Mouse (Mus musculus): ENCODE measurements at regions not wholly inside any gene's neighbourhood (a gene's known extent, or its start where the extent isn't known, plus 50 kb on each side); places are given as distances from the start of the nearest gene placed in this dataset.

DNA sequence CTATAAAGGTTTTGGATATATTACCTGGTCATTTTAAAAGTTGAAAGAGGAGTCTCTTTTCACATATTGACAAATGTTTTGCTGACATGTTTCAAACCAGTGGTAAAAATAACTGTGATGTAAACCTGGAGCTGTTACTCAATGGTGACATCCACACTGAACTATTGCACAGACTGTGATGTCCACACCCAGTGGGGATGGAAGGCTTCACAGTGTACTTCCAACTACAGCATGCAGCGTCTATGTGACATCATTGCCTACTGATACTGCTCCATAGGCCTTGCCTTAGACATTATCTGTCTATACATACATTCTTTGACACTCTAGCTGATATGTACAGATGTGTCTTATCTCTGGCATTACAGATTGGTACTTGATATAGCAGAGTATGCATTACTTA is 120.1 kb upstream of the Rbms1 start:
- dilution Hi-C loops (cut with MboI; ENCODE audit: extremely low pct_ligation_motif_present, extremely low pct_unique_long_range_greater_than_20kb, low sequenced_read_pairs), result no loop called here
- TF ChIP-seq SIN3A (IDR thresholded peaks at IDR 0.05; ENCODE audit: low read length), result no peak
- no peak for TF ChIP-seq TCF12 (IDR thresholded peaks at IDR 0.05; ENCODE audit: low read depth, low read length)
- no peak for TF ChIP-seq ZMIZ1 (IDR thresholded peaks at IDR 0.05; ENCODE audit: low read depth, low read length)
- no peak for TF ChIP-seq TBP (conservative IDR thresholded peaks at IDR 0.05; ENCODE audit: low read depth, low read length)
- no peak for TF ChIP-seq ELF1 (IDR thresholded peaks at IDR 0.05; ENCODE audit: low read depth, low read length)
- TF ChIP-seq JUND (conservative IDR thresholded peaks at IDR 0.05; ENCODE audit: low read depth, low read length), result no peak
- TF ChIP-seq EP300 (IDR thresholded peaks at IDR 0.05; ENCODE audit: low read length), result no peak
- TF ChIP-seq NELFE (IDR thresholded peaks at IDR 0.05; ENCODE audit: low read depth, low read length), result no peak

DNA sequence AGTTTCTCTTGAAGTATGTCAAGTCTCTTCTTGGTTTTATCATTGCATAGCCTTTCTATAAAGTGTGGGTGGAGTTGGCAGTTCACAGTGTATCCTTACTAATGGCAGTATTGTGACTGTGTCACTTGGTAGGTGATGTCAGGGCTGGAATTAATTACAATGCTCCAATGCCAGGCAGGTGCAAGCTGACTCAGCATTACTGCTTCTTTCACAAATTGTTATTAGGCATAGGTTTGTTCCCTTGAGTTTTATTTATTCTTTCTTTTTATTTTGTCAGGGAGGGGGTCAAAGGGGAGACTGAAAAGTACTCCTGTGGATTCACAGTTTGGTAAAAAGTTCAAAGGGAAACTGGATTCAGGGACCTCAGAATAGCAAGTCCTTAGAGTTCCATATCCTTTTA is 119.6 kb upstream of the Rbms1 start:
- H3K9me3 ChIP-seq (replicated peaks; ENCODE audit: low read length), result no peaks in the 10 kb centered on the region
- no peak for DNase-seq (ENCODE audit: extremely low read depth)
- no peak overlapping the region for H3K9ac ChIP-seq (ENCODE audit: insufficient read depth, low read depth)
- no peak overlapping the region for H3K27ac ChIP-seq (ENCODE audit: insufficient read depth, low read depth)
- no peaks in the 10 kb centered on the region for H3K36me3 ChIP-seq (replicated peaks in 1 of 2; ENCODE audit: control insufficient read depth in 1 of 2, insufficient read depth in 1 of 2, low read length in 1 of 2)
- in situ Hi-C loops (cut with MboI; ENCODE audit: low pct_ligation_motif_present, low pct_unique_long_range_greater_than_20kb, low sequenced_read_pairs), result no loop called here
- H3K4me1 ChIP-seq (ENCODE audit: control insufficient read depth in 1 of 2, insufficient read depth in 2 of 2), result no peaks in the 10 kb centered on the region
- no peak for TF ChIP-seq CHD2 (IDR thresholded peaks at IDR 0.05; ENCODE audit: low read length)
- peak; percentile 52; the same call in 1 of the 2 replicates for TF ChIP-seq MAFK (IDR thresholded peaks at IDR 0.05; ENCODE audit: insufficient replicate concordance, low read length)
- H3K4me3 ChIP-seq (replicated peaks in 1 of 3; ENCODE audit: low read depth in 2 of 3, low read length in 2 of 3, poor library complexity in 1 of 3), result no peak overlapping the region
- H3K4me2 ChIP-seq (ENCODE audit: insufficient read depth, low read depth, poor library complexity, severe bottlenecking), result no peak overlapping the region
- H3K27me3 ChIP-seq (replicated peaks), result no peaks in the 10 kb centered on the region
- no peaks in the 10 kb centered on the region for H3K79me2 ChIP-seq (replicated peaks; ENCODE audit: control insufficient read depth, extremely low read depth, insufficient read depth, poor library complexity, severe bottlenecking)
- dilution Hi-C loops (cut with MboI; ENCODE audit: extremely low pct_ligation_motif_present, extremely low pct_unique_long_range_greater_than_20kb, low sequenced_read_pairs), result no loop called here

More for the DNA sequence above, 120.1 kb upstream of the Rbms1 start:
- in situ Hi-C loops (cut with MboI; ENCODE audit: low pct_ligation_motif_present, low pct_unique_long_range_greater_than_20kb, low sequenced_read_pairs), result no loop called here
- Histone ChIP-seq H3K9me3 (replicated peaks; ENCODE audit: low read length) (no peaks in the 10 kb centered on the region), H3K4me2 (ENCODE audit: insufficient read depth, low read depth, poor library complexity, severe bottlenecking) (no peak overlapping the region), H3K27me3 (replicated peaks) (no peaks in the 10 kb centered on the region), H3K36me3 (replicated peaks in 1 of 2; ENCODE audit: control insufficient read depth in 1 of 2, insufficient read depth in 1 of 2, low read length in 1 of 2) (no peaks in the 10 kb centered on the region), H3K79me2 (replicated peaks; ENCODE audit: control insufficient read depth, extremely low read depth, insufficient read depth, poor library complexity, severe bottlenecking) (no peaks in the 10 kb centered on the region), H3K4me1 (ENCODE audit: control insufficient read depth in 1 of 2, insufficient read depth in 2 of 2) (no peaks in the 10 kb centered on the region), H3K27ac (ENCODE audit: insufficient read depth, low read depth) (no peak overlapping the region), H3K9ac (ENCODE audit: insufficient read depth, low read depth) (no peak overlapping the region), H3K4me3 (replicated peaks in 1 of 3; ENCODE audit: low read depth in 2 of 3, low read length in 2 of 3, poor library complexity in 1 of 3) (no peak overlapping the region)
- no peak for DNase-seq (ENCODE audit: extremely low read depth)

DNA sequence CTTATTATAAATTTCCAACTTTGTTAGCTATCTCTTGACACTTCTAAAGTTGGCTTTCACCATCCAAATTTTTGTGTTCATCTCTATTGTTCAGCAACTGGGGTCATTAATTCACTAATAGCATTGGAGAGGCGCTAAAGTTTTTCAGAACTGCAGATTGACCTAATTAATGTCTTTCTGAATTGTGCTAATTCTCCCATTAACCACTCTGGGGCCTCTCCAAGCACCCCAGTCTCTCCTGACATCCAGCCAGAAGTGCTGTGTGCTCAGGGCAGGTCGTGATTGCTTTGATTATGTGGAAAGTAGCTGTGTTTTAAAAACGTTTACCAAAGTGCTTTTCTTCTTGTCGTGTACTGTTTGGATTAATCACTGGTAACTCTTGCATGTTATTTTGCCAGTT is 117.0 kb upstream of the Rbms1 start:
- Histone ChIP-seq H3K4me1 (ENCODE audit: control insufficient read depth in 1 of 2, insufficient read depth in 2 of 2) (no peaks in the 10 kb centered on the region), H3K36me3 (replicated peaks in 1 of 2; ENCODE audit: control insufficient read depth in 1 of 2, insufficient read depth in 1 of 2, low read length in 1 of 2) (no peaks in the 10 kb centered on the region), H3K4me2 (ENCODE audit: insufficient read depth, low read depth, poor library complexity, severe bottlenecking) (no peak overlapping the region), H3K27me3 (replicated peaks) (no peaks in the 10 kb centered on the region), H3K4me3 (replicated peaks in 1 of 3; ENCODE audit: low read depth in 2 of 3, low read length in 2 of 3, poor library complexity in 1 of 3) (no peak overlapping the region), H3K9ac (ENCODE audit: insufficient read depth, low read depth) (no peak overlapping the region), H3K27ac (ENCODE audit: insufficient read depth, low read depth) (no peak overlapping the region), H3K79me2 (replicated peaks; ENCODE audit: control insufficient read depth, extremely low read depth, insufficient read depth, poor library complexity, severe bottlenecking) (no peaks in the 10 kb centered on the region), H3K9me3 (replicated peaks; ENCODE audit: low read length) (no peaks in the 10 kb centered on the region)
- in situ Hi-C loops (cut with MboI; ENCODE audit: low pct_ligation_motif_present, low pct_unique_long_range_greater_than_20kb, low sequenced_read_pairs), result no loop called here
- no peak for DNase-seq (ENCODE audit: extremely low read depth)
- dilution Hi-C loops (cut with MboI; ENCODE audit: extremely low pct_ligation_motif_present, extremely low pct_unique_long_range_greater_than_20kb, low sequenced_read_pairs), result no loop called here
- TF ChIP-seq PAX5 (IDR thresholded peaks at IDR 0.05; ENCODE audit: low read length), result no peak
- TF ChIP-seq POLR2AphosphoS2 (IDR thresholded peaks at IDR 0.05; ENCODE audit: low read depth, low read length), result no peak
- no peak for TF ChIP-seq ZKSCAN1 (IDR thresholded peaks at IDR 0.05; ENCODE audit: borderline replicate concordance, low read depth, low read length)
- no peak for TF ChIP-seq CTCF (conservative IDR thresholded peaks at IDR 0.05 in 1 of 2, IDR thresholded peaks at IDR 0.05 in 1 of 2; ENCODE audit: low read depth in 2 of 2, low read length in 2 of 2)
- no peak for TF ChIP-seq MEF2A (IDR thresholded peaks at IDR 0.05; ENCODE audit: borderline replicate concordance, low read depth, low read length)
- TF ChIP-seq MAX (IDR thresholded peaks at IDR 0.05; ENCODE audit: low read length), result no peak
- TF ChIP-seq USF1 (IDR thresholded peaks at IDR 0.05; ENCODE audit: low read depth, low read length), result no peak
- TF ChIP-seq E2F4 (IDR thresholded peaks at IDR 0.05; ENCODE audit: insufficient replicate concordance, low read depth, low read length), result no peak
- TF ChIP-seq ZC3H11A (IDR thresholded peaks at IDR 0.05; ENCODE audit: low read depth, low read length), result no peak
- TF ChIP-seq MXI1 (IDR thresholded peaks at IDR 0.05; ENCODE audit: low read depth, low read length), result no peak
- no peak for TF ChIP-seq UBTF (IDR thresholded peaks at IDR 0.05; ENCODE audit: low read depth, low read length)
